8 mouse cellular contexts compared by ENCODE assay signal in genomic region chr5:64503514-64503913, GRCm38 (mm10).
DNase-seq lines count a peak whose midpoint lies in the region; ATAC-seq lines count a peak whose summit lies in the region.

No protein-coding gene starts in this region.

- H3K27me3 ChIP-seq in midbrain, embryonic 10.5 days (ENCODE audit: low read depth, poor library complexity, severe bottlenecking), result peaks cover 5% of the 10 kb centered on the region; the same call in 1 of the 2 replicates
- no peaks in the 10 kb centered on the region for H3K27me3 ChIP-seq in midbrain, embryonic 16.5 days (ENCODE audit: control insufficient read depth, insufficient read depth, low read depth, low read length)
- H3K27me3 ChIP-seq in embryonic facial prominence, embryonic 12.5 days, result no peaks in the 10 kb centered on the region
- 0 out of 2 replicates have a peak, but pooled peaks cover 2% of the 10 kb centered on the region for H3K27me3 ChIP-seq in liver, embryonic 13.5 days

- peaks cover 39% of the 10 kb centered on the region for H3K4me1 ChIP-seq in midbrain, embryonic 10.5 days
- peaks cover 8% of the 10 kb centered on the region for H3K4me1 ChIP-seq in midbrain, embryonic 16.5 days (ENCODE audit: control insufficient read depth, insufficient read depth, low read length)
- peaks cover 35% of the 10 kb centered on the region for H3K4me1 ChIP-seq in embryonic facial prominence, embryonic 12.5 days
- peaks cover 71% of the 10 kb centered on the region for H3K4me1 ChIP-seq in liver, embryonic 13.5 days (replicated peaks)

- 71% methylated on average over 4 of the region's 4 CpGs for WGBS in midbrain, embryonic 10.5 days
- WGBS in midbrain, embryonic 16.5 days, result 48% methylated on average over 4 of the region's 4 CpGs
- WGBS in embryonic facial prominence, embryonic 12.5 days, result 29% methylated on average over 4 of the region's 4 CpGs
- WGBS in liver, embryonic 13.5 days (ENCODE audit: insufficient replicate concordance), result 69% methylated on average over 4 of the region's 4 CpGs

- no peak for DNase-seq in midbrain, embryonic 10.5 days (ENCODE audit: low spot score)
- peak; percentile 77 to 94 for DNase-seq in adrenal gland, adult (ENCODE audit: inconsistent age in 2 of 2, low spot score in 1 of 2)
- peak; percentile 66 to 73 for DNase-seq in heart, postnatal 10 days
- no peak for DNase-seq in liver, embryonic 13.5 days
- no peak for DNase-seq in natural killer cell, adult 2 months (ENCODE audit: low spot score in 2 of 2)
- no peak for DNase-seq in embryo, embryonic 9.5 days (ENCODE audit: extremely low spot score)

- no peaks in the 10 kb centered on the region for H3K36me3 ChIP-seq in midbrain, embryonic 10.5 days
- H3K36me3 ChIP-seq in midbrain, embryonic 16.5 days (ENCODE audit: control insufficient read depth, insufficient read depth, low read length), result no peaks in the 10 kb centered on the region
- no peaks in the 10 kb centered on the region for H3K36me3 ChIP-seq in embryonic facial prominence, embryonic 12.5 days
- H3K36me3 ChIP-seq in liver, embryonic 13.5 days, result no peaks in the 10 kb centered on the region

- no peak overlapping the region for H3K4me2 ChIP-seq in midbrain, embryonic 16.5 days (ENCODE audit: low read length)
- no peak overlapping the region for H3K4me2 ChIP-seq in embryonic facial prominence, embryonic 12.5 days (replicated peaks)
- H3K4me2 ChIP-seq in liver, embryonic 13.5 days, result no peak overlapping the region

- intact Hi-C loops in heart, postnatal 10 days (cut with DNase I), result no loop called here

- H3K4me3 ChIP-seq in midbrain, embryonic 10.5 days, result no peak overlapping the region
- no peak overlapping the region for H3K4me3 ChIP-seq in midbrain, embryonic 16.5 days (ENCODE audit: low read depth, low read length)
- H3K4me3 ChIP-seq in embryonic facial prominence, embryonic 12.5 days, result no peak overlapping the region
- H3K4me3 ChIP-seq in liver, embryonic 13.5 days (replicated peaks), result no peak overlapping the region

- H3K9ac ChIP-seq in midbrain, embryonic 16.5 days (ENCODE audit: low read depth, low read length), result no peak overlapping the region
- H3K9ac ChIP-seq in embryonic facial prominence, embryonic 12.5 days, result no peak overlapping the region
- H3K9ac ChIP-seq in liver, embryonic 13.5 days, result no peak overlapping the region

- no peak for ATAC-seq in midbrain, embryonic 16.5 days
- ATAC-seq in embryonic facial prominence, embryonic 12.5 days (ENCODE audit: insufficient number of reproducible peaks, insufficient read depth, low FRiP score, low TSS enrichment), result no peak
- no peak for ATAC-seq in liver, embryonic 13.5 days (ENCODE audit: low read depth)

- peak overlapping the region; percentile 59; the same call in 1 of the 2 replicates for H3K27ac ChIP-seq in midbrain, embryonic 10.5 days (replicated peaks)
- no peak overlapping the region for H3K27ac ChIP-seq in midbrain, embryonic 16.5 days (ENCODE audit: low read length)
- peak overlapping the region; percentile 75 for H3K27ac ChIP-seq in embryonic facial prominence, embryonic 12.5 days
- H3K27ac ChIP-seq in liver, embryonic 13.5 days, result peak overlapping the region; percentile 47

- no peaks in the 10 kb centered on the region for H3K9me3 ChIP-seq in midbrain, embryonic 10.5 days (replicated peaks)
- H3K9me3 ChIP-seq in midbrain, embryonic 16.5 days (replicated peaks; ENCODE audit: control insufficient read depth, low read length, poor library complexity, severe bottlenecking), result no peaks in the 10 kb centered on the region
- no peaks in the 10 kb centered on the region for H3K9me3 ChIP-seq in embryonic facial prominence, embryonic 12.5 days
- H3K9me3 ChIP-seq in liver, embryonic 13.5 days (replicated peaks), result no peaks in the 10 kb centered on the region

Comparison
In these comparisons a context has a peak if more than half of its experiments do, and no peak if none do; other contexts are left out.
1. DNase-seq: peak in adrenal gland, adult (2 of 2) and heart, postnatal 10 days (2 of 2); none in midbrain, embryonic 10.5 days (single experiment), liver, embryonic 13.5 days (single experiment), natural killer cell, adult 2 months (0 of 2) and embryo, embryonic 9.5 days (single experiment).